Mouse (Mus musculus) right cerebral cortex, postnatal 25 days (tissue): ENCODE measurements around the gene Upp2.

ENCODE experiments used
- DNase-seq: peaks from one replicate; pipeline ENCODE4 v3.0.0; 2022

Gene Upp2

DNA sequence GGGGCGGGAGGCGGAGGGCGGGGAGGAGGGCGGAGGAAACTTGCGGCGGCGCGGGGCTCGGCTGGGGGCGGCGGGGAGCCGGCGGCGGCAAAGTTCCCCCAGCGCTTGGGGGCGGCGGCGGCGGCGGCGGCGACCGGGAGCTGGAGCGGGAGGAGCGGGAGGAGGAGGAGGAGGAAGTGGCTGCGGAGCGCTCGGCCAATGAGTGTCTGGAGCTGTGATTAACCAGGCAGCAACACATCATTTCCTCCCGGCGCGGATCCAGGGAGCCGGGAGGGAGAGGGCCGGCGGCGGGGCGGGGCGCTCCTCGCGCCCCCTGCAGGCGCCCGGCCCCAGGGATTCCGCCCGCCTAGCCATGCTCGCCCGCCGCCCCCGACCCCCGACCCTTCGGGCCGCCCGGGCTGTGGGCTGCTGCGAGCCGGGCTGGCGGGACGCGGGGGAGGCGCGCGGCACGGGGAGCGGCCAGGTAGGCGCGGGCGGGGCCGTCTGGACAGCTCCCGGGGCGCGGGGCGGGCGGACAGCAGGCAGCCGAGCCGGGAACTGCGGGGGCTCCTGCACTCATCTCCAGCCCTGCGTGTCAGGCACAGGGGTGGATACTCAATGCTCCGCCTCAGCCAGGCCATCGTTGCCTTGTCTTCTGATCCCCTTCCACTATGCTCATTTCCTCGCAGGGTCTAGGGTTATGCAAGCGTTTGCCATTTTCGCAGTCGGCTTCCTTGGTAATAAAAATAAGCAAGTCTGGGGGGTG lies at the start of gene Upp2, which contains the start of gene Acvr1:
Upp2 (plus strand) TSS at position 233 of the 745 bp plus-strand sequence.
Acvr1 (minus strand) TSS at position 92 of the 745 bp plus-strand sequence.
- DNase-seq = peak; percentile 88

DNA sequence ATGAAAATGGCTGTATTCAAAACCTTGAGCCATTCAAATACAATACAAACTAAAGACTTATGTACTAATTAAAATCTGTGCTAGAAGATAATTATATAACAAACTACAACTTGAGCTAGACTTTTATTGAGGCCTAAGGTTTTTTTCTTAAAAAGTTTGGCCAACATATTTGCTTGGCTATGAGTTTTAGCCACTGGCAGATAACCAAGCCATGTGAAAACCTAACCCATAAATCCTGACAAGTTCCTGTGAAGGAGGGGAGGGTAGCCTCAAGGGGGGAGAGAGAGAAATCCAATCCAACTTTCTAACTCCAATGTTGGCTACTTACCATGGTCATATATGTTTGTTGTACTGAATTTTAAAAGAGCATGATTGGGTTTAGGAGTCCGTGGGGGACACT lies 48.6 kb upstream of the Upp2 start:
- DNase-seq = no peak

DNA sequence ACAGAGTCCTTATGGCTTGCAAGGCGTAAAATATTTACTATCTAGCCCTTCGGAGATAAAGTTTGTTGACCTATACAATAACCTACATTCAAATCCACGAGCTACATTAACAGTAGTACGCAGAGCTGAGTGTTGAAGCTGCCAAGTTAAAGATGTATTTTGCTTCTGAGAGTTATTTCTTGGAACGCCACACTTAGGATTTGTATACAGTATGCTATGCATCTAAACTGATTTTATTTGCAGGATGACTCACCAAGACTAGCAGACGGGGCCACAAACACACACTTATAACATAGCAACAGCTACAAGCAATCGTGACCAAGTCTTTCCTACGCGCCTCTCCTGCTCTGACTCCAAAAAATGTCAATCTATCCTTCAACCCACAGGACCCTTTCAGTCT lies 46.4 kb upstream of the Upp2 start:
- no peak for DNase-seq

DNA sequence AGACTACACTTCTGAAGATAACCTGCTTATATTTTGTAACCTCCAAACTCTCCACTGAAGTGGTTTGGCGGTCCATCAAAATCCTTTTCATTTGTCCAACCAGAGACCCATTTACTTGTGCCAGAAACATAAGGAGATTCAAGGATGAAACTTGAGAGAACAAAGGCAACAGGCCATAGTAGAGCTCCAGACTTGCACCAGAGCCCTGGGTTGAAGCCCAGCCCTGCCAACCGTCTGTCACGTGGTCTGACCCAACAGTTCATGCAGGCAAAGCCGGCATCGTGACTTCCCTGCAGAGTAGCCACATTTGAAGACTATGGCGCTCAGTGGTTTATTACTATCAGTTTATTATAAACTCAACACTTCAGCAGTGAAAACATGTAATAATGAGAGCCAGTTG lies 45.5 kb upstream of the Upp2 start:
- DNase-seq = no peak

DNA sequence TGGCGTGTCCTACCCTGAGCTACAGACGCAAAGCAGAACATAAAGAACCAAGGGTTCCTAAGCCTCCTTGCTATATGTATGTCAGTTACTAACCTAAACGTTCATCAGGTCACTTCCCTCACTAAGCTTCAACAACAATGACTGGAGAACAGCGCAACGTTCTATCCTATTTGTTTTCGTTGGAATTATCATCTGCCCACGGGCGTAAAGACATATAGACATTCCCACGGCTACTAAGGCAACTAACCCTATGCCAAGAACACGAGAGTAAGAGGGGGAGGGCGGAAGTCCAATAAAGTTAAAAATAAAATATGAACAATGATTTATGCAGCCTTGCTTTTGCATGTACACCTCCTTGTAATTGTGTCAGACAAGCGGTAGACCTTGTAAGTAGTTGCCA lies 44.0 kb upstream of the Upp2 start:
- DNase-seq = no peak

DNA sequence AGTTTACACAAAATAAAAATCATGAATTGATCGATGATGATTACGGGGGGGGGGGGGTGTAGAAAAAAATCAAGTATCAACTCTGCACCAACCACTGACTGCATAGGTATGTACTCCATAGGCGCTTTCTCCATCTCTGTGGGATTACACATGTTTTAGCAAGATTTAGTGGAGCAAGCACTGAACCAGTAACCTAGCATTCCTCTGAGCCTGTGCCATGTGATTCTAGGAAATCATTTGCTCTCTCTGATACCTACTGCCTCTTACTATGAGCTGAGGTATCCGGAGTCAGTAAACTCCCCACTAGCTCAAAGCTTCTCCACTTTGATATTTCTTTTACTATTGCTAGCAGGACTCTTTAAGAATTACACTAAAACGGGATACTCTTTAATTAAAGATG lies 43.2 kb upstream of the Upp2 start:
- no peak for DNase-seq

DNA sequence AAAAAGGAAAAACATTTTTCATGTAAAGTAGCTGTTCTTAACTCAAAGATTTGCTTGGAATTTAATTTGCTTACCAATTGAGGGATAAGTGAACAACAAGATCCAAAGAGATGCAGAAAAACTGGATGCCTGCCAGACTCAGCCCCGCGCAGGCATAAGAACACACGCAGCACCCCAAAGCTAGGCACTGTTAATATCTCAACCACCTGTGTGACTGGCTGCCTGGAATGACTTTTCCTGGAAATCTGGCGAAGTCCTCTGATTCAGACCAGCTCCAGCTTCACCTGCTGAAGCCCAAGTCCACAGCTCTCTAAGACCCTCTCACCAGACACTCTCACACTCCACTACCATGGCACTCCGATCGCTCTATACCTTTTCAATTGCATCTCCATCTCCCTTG lies 42.7 kb upstream of the Upp2 start:
- no peak for DNase-seq

DNA sequence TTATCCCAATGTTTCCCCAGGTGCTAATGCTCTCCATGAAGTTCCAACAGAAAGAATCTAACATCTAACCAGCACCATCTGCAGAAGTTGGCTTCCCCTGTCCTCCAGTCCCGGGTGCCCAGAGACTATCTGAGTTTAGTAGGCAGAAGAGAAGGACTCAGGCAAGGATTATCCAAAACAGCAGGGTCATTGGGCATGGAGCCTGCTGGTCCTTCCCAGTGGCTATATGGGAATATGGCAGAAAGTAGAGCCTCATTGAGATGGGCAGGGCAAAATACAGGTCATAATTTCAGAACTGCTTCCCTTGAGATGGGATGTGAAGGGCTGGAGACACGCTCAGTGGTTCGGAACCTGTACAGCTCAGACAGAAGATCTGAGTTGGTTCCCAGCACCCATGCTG lies 39.3 kb upstream of the Upp2 start:
- DNase-seq = no peak

DNA sequence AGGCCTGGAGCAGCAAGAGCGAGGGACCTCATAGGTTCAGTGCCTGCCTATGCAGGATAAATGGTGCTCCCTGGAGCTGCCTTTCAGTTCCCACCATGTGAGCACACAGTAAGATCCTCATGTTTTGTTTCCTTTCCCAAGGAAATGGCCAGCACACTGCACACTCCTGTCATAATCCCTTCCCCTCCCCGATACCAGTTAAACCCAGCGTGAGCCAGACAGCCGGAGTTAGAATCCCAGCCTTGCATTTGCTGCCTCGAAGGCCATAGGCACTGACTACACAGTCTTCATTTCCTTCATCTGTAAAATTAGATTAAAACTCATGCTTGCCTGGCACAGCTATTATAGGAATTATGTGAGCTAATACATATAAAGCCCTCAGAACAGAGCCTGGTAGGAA lies 37.7 kb upstream of the Upp2 start:
- no peak for DNase-seq

DNA sequence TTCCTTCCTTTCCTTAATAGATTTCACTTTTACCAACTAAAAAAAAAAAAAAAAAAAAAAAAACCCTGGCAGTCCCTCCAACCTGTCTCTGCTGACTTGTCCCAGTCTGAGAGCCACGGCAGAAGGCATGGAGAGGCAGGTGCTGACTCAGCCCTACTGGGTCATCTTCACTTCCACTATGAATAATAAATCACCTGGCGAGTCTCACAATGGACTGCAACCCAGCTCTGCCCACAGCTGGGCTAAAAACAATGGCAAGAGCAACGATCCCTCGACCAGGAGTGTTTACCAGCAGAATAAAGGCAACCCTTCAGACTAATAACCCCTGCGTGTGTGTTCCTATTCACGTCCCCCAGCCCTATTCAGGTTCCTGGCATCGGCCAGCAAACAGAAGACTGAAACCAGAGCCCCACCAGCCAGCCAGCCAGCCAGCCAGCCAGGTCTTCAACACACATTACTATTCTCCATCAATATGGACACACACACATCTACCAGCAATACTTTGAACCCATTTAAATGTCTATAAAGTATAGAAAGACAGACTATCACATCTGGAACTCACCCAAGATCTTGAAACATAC lies 37.1 kb upstream of the Upp2 start:
- no peak for DNase-seq

DNA sequence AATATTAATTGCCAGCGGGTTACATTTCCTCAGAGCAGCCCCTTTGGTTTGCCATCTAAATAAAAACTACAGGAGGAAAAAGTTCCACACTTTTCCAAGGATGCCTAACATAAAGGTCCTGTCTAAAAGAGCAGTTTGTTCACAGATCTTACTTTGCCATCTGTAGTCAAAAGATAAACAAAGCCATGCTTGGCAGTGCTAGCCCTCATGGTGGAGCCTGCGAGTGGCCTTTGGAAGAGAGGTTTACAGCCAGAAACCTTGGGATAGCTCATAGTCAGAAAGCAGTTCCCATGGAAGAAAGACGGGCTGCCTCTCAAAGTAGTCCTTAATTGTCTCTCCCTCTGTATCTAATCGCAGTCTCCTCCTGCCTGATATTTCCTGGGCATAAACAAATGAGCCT lies 36.6 kb upstream of the Upp2 start:
- no peak for DNase-seq

DNA sequence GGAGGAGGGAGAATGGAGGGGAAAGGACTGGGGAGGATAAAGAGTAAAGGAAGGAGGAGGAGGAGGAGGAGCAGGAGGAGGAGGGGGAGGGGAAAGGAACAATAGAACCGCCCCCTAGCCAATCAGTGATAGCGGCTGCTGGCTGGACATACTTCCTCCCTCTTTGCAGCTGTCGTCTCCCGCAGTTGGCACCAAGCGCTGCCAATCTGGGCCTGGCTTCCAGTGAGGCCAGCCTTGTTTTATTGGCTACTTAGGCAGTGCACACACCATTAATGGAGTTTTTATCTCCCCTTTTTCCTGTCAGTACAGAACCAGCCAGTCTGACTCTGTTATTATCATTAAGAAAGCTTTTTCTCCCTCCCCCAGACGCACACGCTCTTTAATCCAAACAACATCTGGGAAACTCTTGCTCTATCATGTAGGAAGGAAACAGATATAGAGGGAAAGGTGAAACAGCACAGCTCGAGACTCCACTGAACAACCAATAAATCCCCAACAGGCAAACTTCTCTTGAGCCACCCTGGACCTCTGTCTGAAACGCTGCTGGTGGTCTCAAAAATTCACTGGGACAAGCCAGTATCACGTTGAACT lies 34.7 kb upstream of the Upp2 start:
- DNase-seq = peak; percentile 58

DNA sequence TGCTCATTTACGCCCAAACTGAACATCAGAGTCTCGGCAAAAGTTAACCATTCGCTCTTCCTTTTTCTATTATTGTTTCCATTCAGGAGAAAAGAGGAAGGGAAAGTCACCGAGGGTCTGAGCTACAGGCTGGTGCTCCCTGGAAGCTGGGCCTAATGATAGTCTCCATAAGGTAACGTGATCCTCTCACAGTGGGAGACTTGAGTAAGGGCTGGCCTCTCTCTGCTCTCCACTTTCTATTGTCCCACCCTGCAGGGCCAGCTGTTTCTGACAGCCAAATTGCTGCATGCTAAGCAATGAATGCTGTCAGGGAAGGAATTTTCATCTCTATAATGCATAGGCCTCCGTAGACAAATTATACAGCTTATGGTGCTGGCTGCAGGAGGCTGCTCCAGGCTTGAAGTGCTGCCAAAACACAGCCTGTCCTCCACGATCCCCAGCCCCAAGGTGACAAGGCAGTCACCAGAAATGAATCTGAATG lies 33.5 kb upstream of the Upp2 start:
- DNase-seq = no peak

DNA sequence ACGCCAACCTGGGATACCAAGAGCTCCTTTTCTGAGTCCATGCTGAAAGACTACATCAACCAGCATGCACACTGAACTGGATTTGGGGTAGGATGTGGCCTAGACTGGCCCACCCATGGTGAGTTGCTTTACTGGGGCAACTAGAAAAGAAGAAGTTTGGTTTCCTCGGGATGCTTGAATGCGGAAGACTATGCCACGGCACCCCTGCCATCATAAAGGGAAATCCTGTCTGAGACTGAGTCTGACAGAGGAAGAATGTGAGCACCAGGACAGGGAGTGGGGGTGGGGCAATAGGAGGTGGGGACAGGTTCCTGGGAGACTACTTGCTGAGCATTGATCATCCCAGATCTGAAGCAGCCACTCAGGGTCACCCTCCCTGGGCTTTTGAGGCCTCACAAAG lies 32.7 kb upstream of the Upp2 start:
- DNase-seq = no peak

DNA sequence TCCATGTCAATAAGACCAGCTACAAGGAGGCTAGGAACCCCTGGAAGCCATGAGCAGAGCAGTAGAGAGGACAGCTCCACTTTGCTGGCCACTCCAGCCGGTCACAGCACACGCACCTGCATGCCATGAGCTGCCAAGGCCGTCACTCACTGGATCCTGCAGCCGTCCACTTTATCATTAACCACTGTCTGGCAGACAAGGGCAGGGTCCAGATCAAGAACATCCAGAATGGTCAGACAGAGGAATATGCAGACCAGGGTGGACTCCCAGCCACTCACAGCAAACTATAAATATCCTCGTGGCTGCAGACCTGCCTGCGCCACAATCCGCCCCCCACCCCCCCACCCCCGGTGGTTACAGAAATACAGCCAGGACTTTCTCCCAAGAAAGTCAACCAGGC lies 31.9 kb upstream of the Upp2 start:
- DNase-seq = no peak

DNA sequence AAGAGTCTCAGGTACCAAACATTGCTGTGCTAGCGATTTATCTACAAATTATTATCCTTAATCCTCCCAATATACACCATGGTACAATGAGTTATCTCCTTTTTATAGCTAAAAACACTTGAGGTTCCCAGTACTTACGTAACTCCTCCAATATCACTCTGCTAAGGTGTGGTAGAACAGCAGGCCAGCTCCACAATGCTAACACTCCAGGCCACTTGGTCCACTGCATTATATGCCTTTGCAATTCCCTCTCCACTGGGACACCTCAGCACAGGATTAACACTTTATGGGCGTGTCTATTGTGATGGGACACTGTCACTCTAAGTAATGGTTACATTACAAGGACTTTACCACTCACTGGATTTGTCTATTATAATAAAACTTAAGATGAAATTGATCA lies 30.3 kb upstream of the Upp2 start:
- no peak for DNase-seq

DNA sequence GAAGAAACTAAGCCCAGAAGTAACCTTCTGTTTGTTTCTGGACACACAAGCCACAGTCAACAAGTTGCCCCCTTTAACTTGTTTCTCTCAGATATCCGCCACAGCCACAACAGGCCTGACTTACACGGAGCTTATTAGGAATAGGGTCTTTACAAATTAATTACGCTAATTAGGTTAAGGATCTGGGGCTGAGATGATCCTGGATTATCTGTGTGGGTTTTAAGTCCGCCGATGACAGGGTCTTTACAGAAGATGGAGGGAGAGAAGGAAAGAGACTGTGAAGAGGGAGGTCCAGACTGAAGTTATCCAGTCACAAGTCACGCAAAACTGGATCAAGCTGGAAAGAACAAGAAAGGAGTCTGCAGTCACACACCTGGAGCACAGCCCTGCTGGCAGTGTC lies 28.9 kb upstream of the Upp2 start:
- no peak for DNase-seq

DNA sequence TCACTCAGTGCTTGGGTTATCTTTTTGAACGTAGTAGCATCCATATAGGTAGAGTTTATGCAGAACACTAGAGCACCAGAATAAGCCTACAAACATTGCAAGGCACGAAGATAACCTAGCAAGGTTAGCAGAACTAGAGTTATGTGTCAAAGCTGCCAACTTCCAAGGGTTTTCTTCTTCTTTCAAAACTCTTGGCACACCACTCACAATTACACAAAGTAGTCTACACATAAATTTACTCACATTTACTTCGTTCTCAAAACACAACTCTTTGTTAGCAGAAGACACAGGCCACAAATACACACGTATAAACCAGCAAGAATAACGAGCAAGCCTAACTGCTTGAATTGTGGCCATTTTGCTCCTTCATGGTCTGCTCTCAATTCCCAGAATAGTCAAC lies 23.8 kb upstream of the Upp2 start:
- no peak for DNase-seq

DNA sequence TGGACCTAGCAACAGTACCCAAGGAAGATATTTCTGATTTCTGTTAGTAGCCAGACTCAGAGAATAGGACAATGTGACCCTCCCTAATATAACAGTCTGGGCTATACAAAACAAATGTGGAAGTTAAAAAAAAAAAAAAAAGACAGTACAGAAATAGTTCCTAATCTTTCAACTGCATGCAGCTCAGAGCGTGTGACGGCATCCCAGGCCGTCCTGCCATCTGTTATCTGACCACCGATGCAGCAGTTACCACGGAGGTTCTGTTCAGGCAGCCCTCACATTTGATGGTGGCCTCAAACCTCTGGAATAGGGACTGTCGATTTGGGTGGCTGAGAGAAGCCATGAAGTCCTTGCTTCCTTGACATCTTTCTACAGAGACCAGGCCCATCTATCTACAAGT lies 22.7 kb upstream of the Upp2 start:
- DNase-seq = no peak

DNA sequence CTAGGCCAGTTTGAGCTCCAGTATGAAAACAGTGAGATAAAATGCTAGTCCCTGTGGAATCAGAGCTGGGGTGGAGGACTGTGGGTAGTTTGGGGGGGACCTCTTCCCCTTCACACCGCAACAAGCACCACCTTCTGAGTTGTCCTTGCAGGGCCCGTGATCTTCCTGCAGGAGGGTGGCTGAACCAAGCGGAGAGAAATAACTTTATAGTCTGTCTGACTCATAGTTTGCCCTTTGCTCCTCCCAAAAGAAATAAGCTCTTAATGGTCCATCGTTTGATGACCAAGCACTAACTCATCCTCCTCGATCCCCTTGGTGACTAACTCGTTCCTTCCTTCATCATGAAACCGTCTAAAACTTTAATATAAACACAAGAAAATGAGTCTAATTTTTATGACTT lies 20.8 kb upstream of the Upp2 start:
- no peak for DNase-seq

DNA sequence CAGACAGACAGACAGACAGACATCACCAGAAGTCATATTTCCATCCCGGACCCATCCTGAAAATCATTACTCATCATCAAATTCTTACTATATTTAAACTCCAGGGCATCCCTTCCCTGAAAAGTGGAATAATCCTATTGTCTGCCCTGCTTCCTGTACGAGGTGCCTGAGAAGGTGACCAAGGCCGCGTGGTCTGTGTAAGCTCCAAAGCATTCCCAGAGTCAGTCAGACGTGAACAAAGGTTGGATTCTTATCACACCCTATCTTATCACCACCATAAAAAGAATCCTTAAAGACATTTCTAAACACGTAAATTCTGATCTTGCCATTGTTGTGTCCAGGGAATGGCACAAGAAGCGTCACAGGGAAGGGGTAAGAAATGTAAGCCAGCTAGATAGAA lies 18.2 kb upstream of the Upp2 start:
- DNase-seq = no peak

DNA sequence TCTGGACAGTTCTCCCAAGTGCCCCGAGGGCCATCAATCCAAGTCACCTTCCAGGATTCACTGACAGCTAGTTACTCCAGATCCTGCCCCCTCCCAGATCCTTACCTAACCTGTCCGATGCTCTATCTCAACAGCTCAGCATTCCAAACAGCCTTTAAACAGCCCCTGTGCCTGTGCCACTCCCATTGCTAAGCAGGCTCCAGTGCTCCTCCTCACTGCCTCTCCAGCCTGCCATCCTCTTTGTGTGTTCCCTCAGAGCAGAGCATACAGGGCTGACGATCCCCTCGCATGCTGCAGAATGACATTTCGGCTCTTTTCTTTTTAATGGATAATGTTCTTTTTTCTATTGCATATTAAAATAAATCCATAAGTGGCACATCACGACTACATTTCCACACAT lies 17.1 kb upstream of the Upp2 start:
- no peak for DNase-seq

DNA sequence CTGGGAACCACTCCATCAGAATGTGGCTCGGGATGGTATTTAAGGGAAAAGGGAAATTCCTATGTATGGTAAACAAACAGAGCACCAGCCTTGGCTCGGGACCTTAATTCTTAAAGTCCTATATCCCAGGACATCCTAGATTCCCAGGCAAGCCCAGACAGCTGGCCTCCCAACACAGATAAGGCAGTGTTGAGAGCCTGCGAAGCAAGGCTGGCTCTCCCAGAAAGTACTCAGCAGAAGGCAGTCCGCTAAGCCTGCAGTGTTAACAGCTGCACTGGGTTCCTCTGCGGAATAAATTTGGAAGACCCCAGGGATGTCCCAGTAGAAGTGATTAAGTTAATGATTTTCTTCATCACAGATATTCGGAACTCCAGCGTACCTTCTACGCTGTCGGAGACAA lies 16.6 kb upstream of the Upp2 start:
- no peak for DNase-seq

DNA sequence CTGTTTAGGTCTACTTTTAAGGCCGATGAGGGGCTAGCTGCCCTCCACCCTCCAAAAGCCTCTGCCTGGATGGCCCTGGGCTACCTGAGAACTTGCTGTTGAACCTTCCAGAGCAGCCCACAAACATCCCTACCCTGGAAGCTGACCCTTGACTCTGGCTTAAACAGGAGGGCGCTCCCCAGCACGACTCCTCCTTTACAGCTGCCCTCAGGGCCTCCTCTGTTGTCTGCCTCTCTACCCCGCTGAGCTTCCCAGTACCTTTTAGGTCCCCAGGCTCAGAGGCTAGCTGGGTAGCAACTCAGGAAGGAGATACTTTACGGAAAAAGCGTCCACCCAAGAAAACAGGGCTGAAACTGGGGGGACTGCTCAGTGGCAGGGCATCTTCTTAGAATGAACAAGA lies 15.2 kb upstream of the Upp2 start:
- DNase-seq = no peak

DNA sequence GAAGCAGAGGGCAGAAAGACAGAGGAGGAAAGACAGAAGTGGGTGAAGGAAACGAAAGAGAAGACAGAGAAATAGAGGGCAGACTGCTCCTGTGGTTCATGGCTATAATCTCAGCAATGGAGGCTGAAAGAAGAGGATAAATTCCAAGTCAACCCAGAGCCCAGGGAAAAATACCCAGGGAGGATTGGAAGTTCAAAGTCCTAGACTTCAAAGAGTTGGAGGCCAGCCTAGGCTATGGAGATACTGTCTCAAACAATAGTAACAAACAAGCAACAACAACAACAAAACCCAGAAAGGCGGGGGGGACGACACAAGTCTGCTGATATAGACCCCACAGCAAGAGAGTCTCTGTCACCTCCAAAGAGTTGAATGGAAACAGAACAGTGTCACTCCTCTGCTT lies 14.8 kb upstream of the Upp2 start:
- no peak for DNase-seq
